Mouse (Mus musculus): ENCODE data around the gene Daam1.

DNA sequence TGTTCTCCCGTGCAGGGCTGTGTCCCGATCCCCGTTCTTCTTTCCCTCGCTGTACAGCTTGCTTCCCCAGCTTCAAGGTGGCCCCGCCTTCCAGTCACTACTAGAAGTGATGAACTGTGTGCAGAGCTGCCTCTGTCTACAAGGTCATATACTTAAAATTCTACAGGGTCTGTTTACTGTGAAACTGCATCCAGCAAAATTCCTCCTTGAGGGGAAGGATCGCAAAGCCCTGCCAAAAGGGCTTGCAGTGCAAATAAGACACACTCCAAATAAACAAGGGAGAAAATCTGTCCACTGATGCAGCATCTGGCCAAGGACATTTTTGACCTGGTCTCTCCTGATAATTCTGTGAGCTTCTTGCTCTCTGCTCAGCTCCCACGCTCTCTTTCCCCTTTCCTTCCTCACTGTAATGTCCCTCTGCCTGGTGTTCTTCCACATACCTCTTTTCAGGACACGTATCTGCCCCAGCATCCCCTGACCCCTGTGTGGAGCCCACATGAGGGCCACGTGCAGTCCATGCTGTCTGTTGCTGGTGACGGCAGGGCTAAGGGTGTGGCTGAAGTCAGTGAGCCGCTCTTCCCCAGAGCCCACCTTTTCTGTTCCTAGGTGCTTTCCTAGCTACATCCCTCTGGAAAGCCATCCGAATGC, 141.9 kb downstream of the Daam1 start:
- TF ChIP-seq POLR2A (IDR thresholded peaks at IDR 0.05; ENCODE audit: borderline replicate concordance, control insufficient read depth, low read depth, low read length) (no peak), CTCF (IDR thresholded peaks at IDR 0.05; ENCODE audit: control insufficient read depth, insufficient read depth, low read length) (no peak)

Data from bone marrow, adult 2 months (tissue).